Mouse (Mus musculus) lung, embryonic 15.5 days (tissue): ENCODE measurements at regions not wholly inside any gene's neighbourhood (a gene's known extent, or its start where the extent isn't known, plus 50 kb on each side); places are given as distances from the start of the nearest gene placed in this dataset.
"Not testable (repeated sequence)": the region's sequence is repeated elsewhere in the genome, so short reads cannot be mapped to it uniquely, and the experiment has no call there.

ENCODE experiments used
- ATAC-seq: fragments of 200-750 bp; cut with Nextera tagmentation; 2 replicates; pipeline ENCODE4 v1.8.0; 2017; ENCODE audit warnings: moderate number of reproducible peaks, borderline replicate concordance; ENCODE audit not compliant: low FRiP score, low TSS enrichment; ENCODE audit errors: extremely low read depth
- H3K27ac ChIP-seq: fragments of 300-500 bp; sonication (generic); 2 replicates; pipeline ENCODE4 v1.5.1; 2015; ENCODE audit warnings: moderate library complexity, mild to moderate bottlenecking, inconsistent platforms
- H3K27me3 ChIP-seq: fragments of 300-500 bp; sonication (generic); 2 replicates; pipeline ENCODE4 v1.6.1; 2015; ENCODE audit warnings: inconsistent platforms
- H3K36me3 ChIP-seq: fragments of 300-500 bp; sonication (generic); 2 replicates; pipeline ENCODE4 v1.6.1; 2015; ENCODE audit warnings: inconsistent platforms
- H3K4me1 ChIP-seq: fragments of 300-500 bp; sonication (generic); 2 replicates; pipeline ENCODE4 v1.6.1; 2015; ENCODE audit warnings: inconsistent platforms
- H3K4me2 ChIP-seq: fragments of 300-500 bp; sonication (generic); 2 replicates; pipeline ENCODE4 v1.6.1; 2015; ENCODE audit warnings: inconsistent platforms, mild to moderate bottlenecking, moderate library complexity
- H3K4me3 ChIP-seq: fragments of 300-500 bp; sonication (generic); 2 replicates; pipeline ENCODE4 v1.5.1; 2015; ENCODE audit warnings: mild to moderate bottlenecking, inconsistent platforms
- H3K9ac ChIP-seq: fragments of 300-500 bp; sonication (generic); 2 replicates; pipeline ENCODE4 v1.6.1; 2015; ENCODE audit warnings: inconsistent platforms
- H3K9me3 ChIP-seq: fragments of 300-500 bp; sonication (generic); 2 replicates; pipeline ENCODE4 v1.6.1; 2016; ENCODE audit warnings: inconsistent platforms
- WGBS: fragments of 180-500 bp; shearing (Covaris S2); methylation state at CpG from one replicate; pipeline ENCODE4 v1.1.7; 2015; 5-methylcytosine and 5-hydroxymethylcytosine counted together

GRCm38 (mm10) chr13:44674926-44675650 lies 54.2 kb upstream of the Jarid2 start:
- ATAC-seq, result no peak
- peaks cover 13% of the 10 kb centered on the region for H3K4me1 ChIP-seq
- no peak overlapping the region for H3K4me2 ChIP-seq
- no peak overlapping the region for H3K9ac ChIP-seq
- no peaks in the 10 kb centered on the region for H3K9me3 ChIP-seq
- peaks cover 13% of the 10 kb centered on the region; the same call in 1 of the 2 replicates for H3K27me3 ChIP-seq
- 67% methylated on average over 8 of the region's 8 CpGs for WGBS
- no peak overlapping the region for H3K27ac ChIP-seq
- H3K4me3 ChIP-seq, result no peak overlapping the region
- no peaks in the 10 kb centered on the region for H3K36me3 ChIP-seq

GRCm38 (mm10) chr13:44676041-44676440 lies 53.2 kb upstream of the Jarid2 start:
- ATAC-seq, result no peak

GRCm38 (mm10) chr13:44678121-44678520 lies 51.2 kb upstream of the Jarid2 start:
- 77% methylated on average over 3 of the region's 3 CpGs for WGBS

More at GRCm38 (mm10) chr13:44676041-44676440, 53.2 kb upstream of the Jarid2 start:
- Histone ChIP-seq H3K36me3 (no peaks in the 10 kb centered on the region), H3K4me3 (no peak overlapping the region), H3K4me2 (no peak overlapping the region), H3K9ac (no peak overlapping the region), H3K27ac (no peak overlapping the region), H3K4me1 (peaks cover 13% of the 10 kb centered on the region), H3K9me3 (no peaks in the 10 kb centered on the region), H3K27me3 (peaks cover 13% of the 10 kb centered on the region; the same call in 1 of the 2 replicates)
- WGBS, result 69% methylated on average over 6 of the region's 6 CpGs

GRCm38 (mm10) chr13:44679457-44679856 lies 49.8 kb upstream of the Jarid2 start:
- H3K36me3 ChIP-seq, H3K4me2 ChIP-seq, H3K9ac ChIP-seq, ATAC-seq, H3K4me3 ChIP-seq, H3K27me3 ChIP-seq, H3K27ac ChIP-seq, H3K9me3 ChIP-seq, H3K4me1 ChIP-seq: not testable (repeated sequence)
- 89% methylated on average over 7 of the region's 7 CpGs for WGBS

More at GRCm38 (mm10) chr13:44678121-44678520, 51.2 kb upstream of the Jarid2 start:
- Histone ChIP-seq H3K9me3 (no peaks in the 10 kb centered on the region), H3K27me3 (peaks cover 13% of the 10 kb centered on the region; the same call in 1 of the 2 replicates), H3K9ac (no peak overlapping the region), H3K36me3 (no peaks in the 10 kb centered on the region), H3K4me3 (no peak overlapping the region), H3K27ac (no peak overlapping the region), H3K4me2 (no peak overlapping the region), H3K4me1 (peaks cover 11% of the 10 kb centered on the region)
- no peak for ATAC-seq
